Mouse (Mus musculus): ENCODE data around the gene 1700084M14Rik.
"Not testable (repeated sequence)": the region's sequence is repeated elsewhere in the genome, so short reads cannot be mapped to it uniquely, and the experiment has no call there.

Gene 1700084M14Rik

GRCm38 (mm10) chrX:91575811-91576210, at the start of gene 1700084M14Rik:
Gene 1700084M14Rik (minus strand): TSS chrX:91575911.
- DNase-seq (ENCODE audit: low spot score in 2 of 2), result not testable (repeated sequence)

Measured in frontal cortex, postnatal 36 days (tissue).